Mouse (Mus musculus) CH12.LX (cell line): ENCODE measurements around the gene BC107364. TPM values are rescaled to one million over a fixed set of nuclear protein-coding genes. Genes with fewer than 3 reads are reported as not detected.

Experiments
- DNase-seq: peaks from one replicate; pipeline ENCODE4 v3.0.0-alpha.2; 2013; ENCODE audit errors: extremely low read depth
- H3K27ac ChIP-seq: 2 replicates; pipeline ENCODE4 v1.5.1; 2012; ENCODE audit warnings: low read depth, mild to moderate bottlenecking, control low read depth, moderate library complexity; ENCODE audit not compliant: insufficient read depth
- H3K27me3 ChIP-seq: replicated peaks from 2 replicates; pipeline ENCODE3; 2012; ENCODE audit warnings: inconsistent platforms
- H3K36me3 ChIP-seq, 2 experiments: replicated peaks in 1 of 2; 2 replicates each; pipeline versions ENCODE3 to v1.6.1; 2012; ENCODE audit warnings: inconsistent platforms in 1 of 2, low read length in 1 of 2, mild to moderate bottlenecking in 1 of 2, mixed read lengths in 1 of 2, moderate library complexity in 1 of 2; ENCODE audit not compliant: control insufficient read depth in 1 of 2, insufficient read depth in 1 of 2
- H3K4me1 ChIP-seq, 2 experiments: 2 replicates each; pipeline ENCODE4 v1.6.1; 2012; ENCODE audit warnings: inconsistent platforms in 1 of 2, moderate library complexity in 1 of 2; ENCODE audit not compliant: insufficient read depth in 2 of 2, control insufficient read depth in 1 of 2
- H3K4me2 ChIP-seq: 2 replicates; pipeline ENCODE4 v1.6.1; 2012; ENCODE audit warnings: low read depth, mild to moderate bottlenecking, control low read depth; ENCODE audit not compliant: poor library complexity, insufficient read depth, severe bottlenecking
- H3K4me3 ChIP-seq, 3 experiments: fragments of 150-350 bp in 1 of 3; sonication (generic) in 1 of 3; replicated peaks in 1 of 3; 2 replicates each; pipeline versions ENCODE3 to v1.5.1; 2011 to 2012; ENCODE audit warnings: low read depth in 2 of 3, low read length in 2 of 3, mild to moderate bottlenecking in 2 of 3, moderate library complexity in 2 of 3, control low read depth in 1 of 3, improper control_type of control experiment in 1 of 3, inconsistent platforms in 1 of 3, mixed read lengths in 1 of 3; ENCODE audit not compliant: poor library complexity in 1 of 3
- H3K79me2 ChIP-seq: replicated peaks from 2 replicates; pipeline ENCODE4 v1.6.1; 2012; ENCODE audit warnings: mild to moderate bottlenecking, moderate library complexity; ENCODE audit not compliant: control insufficient read depth, poor library complexity, insufficient read depth, severe bottlenecking; ENCODE audit errors: extremely low read depth
- H3K9ac ChIP-seq: 2 replicates; pipeline ENCODE4 v1.6.1; 2012; ENCODE audit warnings: low read depth, mild to moderate bottlenecking, control low read depth, moderate library complexity; ENCODE audit not compliant: insufficient read depth
- H3K9me3 ChIP-seq: replicated peaks from 2 replicates; pipeline ENCODE3; 2012; ENCODE audit warnings: low read length, inconsistent platforms, mixed read lengths
- CHD1 ChIP-seq: IDR thresholded peaks from 2 replicates; pipeline ENCODE4 v1.6.1; 2012; ENCODE audit warnings: low read depth, low read length, improper control_type of control experiment, inconsistent platforms
- E2F4 ChIP-seq: IDR thresholded peaks from 2 replicates; pipeline ENCODE4 v1.6.1; 2011; ENCODE audit warnings: low read depth, low read length, improper control_type of control experiment; ENCODE audit not compliant: insufficient replicate concordance
- ELF1 ChIP-seq: IDR thresholded peaks from 2 replicates; pipeline ENCODE4 v1.6.1; 2014; ENCODE audit warnings: low read depth, mild to moderate bottlenecking, inconsistent platforms, low read length, improper control_type of control experiment
- HCFC1 ChIP-seq: IDR thresholded peaks from 2 replicates; pipeline ENCODE4 v1.6.1; 2012; ENCODE audit warnings: low read depth, mild to moderate bottlenecking, inconsistent platforms, low read length, improper control_type of control experiment
- IRF4 ChIP-seq: IDR thresholded peaks from 2 replicates; pipeline ENCODE4 v1.6.1; 2014; ENCODE audit warnings: low read depth, mild to moderate bottlenecking, inconsistent platforms, low read length, improper control_type of control experiment
- JUND ChIP-seq: conservative IDR thresholded peaks from 2 replicates; pipeline ENCODE4 v1.6.1; 2011; ENCODE audit warnings: low read depth, low read length, improper control_type of control experiment
- KAT2A ChIP-seq: IDR thresholded peaks from 2 replicates; pipeline ENCODE4 v1.6.1; 2012; ENCODE audit warnings: low read length, improper control_type of control experiment, inconsistent platforms; ENCODE audit not compliant: insufficient replicate concordance
- MAFK ChIP-seq: IDR thresholded peaks from 2 replicates; pipeline ENCODE4 v1.6.1; 2011; ENCODE audit warnings: low read length, improper control_type of control experiment; ENCODE audit not compliant: insufficient replicate concordance
- MAZ ChIP-seq: IDR thresholded peaks from 2 replicates; pipeline ENCODE4 v1.6.1; 2012; ENCODE audit warnings: low read depth, mild to moderate bottlenecking, inconsistent platforms, low read length, improper control_type of control experiment, moderate library complexity
- MYC ChIP-seq: IDR thresholded peaks from 2 replicates; pipeline ENCODE4 v1.6.1; 2011; ENCODE audit warnings: low read depth, mild to moderate bottlenecking, improper control_type of control experiment, low read length
- NRF1 ChIP-seq: IDR thresholded peaks from 2 replicates; pipeline ENCODE4 v1.6.1; 2014; ENCODE audit warnings: low read depth, mild to moderate bottlenecking, inconsistent platforms, low read length, improper control_type of control experiment, moderate library complexity
- PAX5 ChIP-seq: IDR thresholded peaks from 2 replicates; pipeline ENCODE4 v1.6.1; 2012; ENCODE audit warnings: low read length, inconsistent platforms, mixed read lengths
- POLR2AphosphoS2 ChIP-seq: IDR thresholded peaks from 2 replicates; pipeline ENCODE4 v1.6.1; 2011; ENCODE audit warnings: low read depth, low read length, improper control_type of control experiment
- RAD21 ChIP-seq: IDR thresholded peaks from 2 replicates; pipeline ENCODE4 v1.6.1; 2011; ENCODE audit warnings: low read depth, mild to moderate bottlenecking, low read length, improper control_type of control experiment, moderate library complexity
- SIN3A ChIP-seq: IDR thresholded peaks from 2 replicates; pipeline ENCODE4 v1.6.1; 2012; ENCODE audit warnings: low read length, improper control_type of control experiment, inconsistent platforms
- SMC3 ChIP-seq: IDR thresholded peaks from 2 replicates; pipeline ENCODE4 v1.6.1; 2011; ENCODE audit warnings: low read depth, low read length, improper control_type of control experiment
- TBP ChIP-seq: conservative IDR thresholded peaks from 2 replicates; pipeline ENCODE4 v1.6.1; 2011; ENCODE audit warnings: low read depth, low read length, improper control_type of control experiment
- UBTF ChIP-seq: IDR thresholded peaks from 2 replicates; pipeline ENCODE4 v1.6.1; 2012; ENCODE audit warnings: low read depth, mild to moderate bottlenecking, inconsistent platforms, low read length, improper control_type of control experiment, moderate library complexity
- ZMIZ1 ChIP-seq: IDR thresholded peaks from 2 replicates; pipeline ENCODE4 v1.6.1; 2012; ENCODE audit warnings: low read depth, mild to moderate bottlenecking, inconsistent platforms, low read length, improper control_type of control experiment
- dilution Hi-C: fragments of 300-500 bp; cut with MboI; formaldehyde crosslinking; loops from 2 replicates; pipeline ENCODE4 v1.14.3; 2020; ENCODE audit warnings: low sequenced_read_pairs; ENCODE audit not compliant: extremely low pct_unique_long_range_greater_than_20kb, extremely low pct_ligation_motif_present
- in situ Hi-C: fragments of 300-500 bp; cut with MboI; formaldehyde crosslinking; loops from 3 replicates; pipeline ENCODE4 v1.14.3; 2019; ENCODE audit warnings: low sequenced_read_pairs, low pct_ligation_motif_present, low pct_unique_long_range_greater_than_20kb, mixed read lengths
- polyA plus RNA-seq: library from polyadenylated mRNA; unstranded; fragments of >175 nt; gene quantifications from 2 replicates; pipeline ENCODE4 v1.2.1, GENCODE M21; 2012; ENCODE audit warnings: low read depth; ENCODE audit not compliant: insufficient read length
- total RNA-seq, 2 experiments: library from RNA; depleted of rRNA; stranded (reverse); fragments of 300-350 nt in 1 of 2; fragments of >200 nt in 1 of 2; gene quantifications; 2 replicates each; pipeline ENCODE4 v1.2.3; 2012 to 2014

Gene BC107364
- total and polyA plus RNA-seq, 3 experiments: 0.13 TPM; not detected in 2

DNA sequence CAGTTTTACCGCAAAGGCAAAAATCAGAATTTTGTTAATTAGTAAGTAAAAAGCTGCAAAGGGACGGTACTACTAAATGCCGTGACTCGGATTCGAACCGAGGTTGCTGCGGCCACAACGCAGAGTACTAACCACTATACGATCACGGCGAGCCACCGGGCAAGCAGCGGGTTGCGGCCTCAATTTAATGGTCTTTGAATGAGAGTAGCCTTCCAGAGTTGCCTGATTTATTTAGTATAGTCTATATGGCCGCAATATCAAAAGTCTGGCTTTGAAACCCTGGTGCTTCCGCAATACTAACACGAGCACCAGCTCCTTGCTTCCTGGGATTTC, 48.1 kb upstream of the BC107364 start:
- dilution Hi-C loops: no loop called here
- Histone ChIP-seq H3K4me1 (peaks cover 0 to 18% of the 10 kb centered on the region in 2 experiments; a peak in 1 of 4 replicates), H3K79me2 (no peaks in the 10 kb centered on the region), H3K4me3 (peak overlapping the region; percentile 73 to 98 (median 81)), H3K9ac (peak overlapping the region; percentile 87), H3K36me3 (no peaks in the 10 kb centered on the region), H3K27ac (peak overlapping the region; percentile 77; the same call in 1 of the 2 replicates), H3K9me3 (no peaks in the 10 kb centered on the region), H3K27me3 (peaks cover 3% of the 10 kb centered on the region), H3K4me2 (peak overlapping the region; percentile 69)
- in situ Hi-C loops: loop anchor here (10.0 kb wide), 1 partner anchor 175 kb away; no protein-coding TSS in a partner anchor
- TF ChIP-seq KAT2A: peak; percentile 83; the same call in 1 of the 2 replicates
- TF ChIP-seq MAFK: peak; percentile 97
- TF ChIP-seq E2F4: 0 out of 2 replicates have a peak, but pooled peaks have one; percentile 54
- peak; percentile 58; the same call in 1 of the 2 replicates for TF ChIP-seq SIN3A
- TF ChIP-seq POLR2AphosphoS2: no peak
- peak; percentile 73; the same call in 1 of the 2 replicates for TF ChIP-seq CHD1
- TF ChIP-seq ZMIZ1: no peak
- no peak for TF ChIP-seq RAD21
- peak; percentile 93 for TF ChIP-seq ELF1
- peak; percentile 68 for TF ChIP-seq NRF1
- TF ChIP-seq TBP: peak; percentile 99
- DNase-seq: peak; percentile 88

DNA sequence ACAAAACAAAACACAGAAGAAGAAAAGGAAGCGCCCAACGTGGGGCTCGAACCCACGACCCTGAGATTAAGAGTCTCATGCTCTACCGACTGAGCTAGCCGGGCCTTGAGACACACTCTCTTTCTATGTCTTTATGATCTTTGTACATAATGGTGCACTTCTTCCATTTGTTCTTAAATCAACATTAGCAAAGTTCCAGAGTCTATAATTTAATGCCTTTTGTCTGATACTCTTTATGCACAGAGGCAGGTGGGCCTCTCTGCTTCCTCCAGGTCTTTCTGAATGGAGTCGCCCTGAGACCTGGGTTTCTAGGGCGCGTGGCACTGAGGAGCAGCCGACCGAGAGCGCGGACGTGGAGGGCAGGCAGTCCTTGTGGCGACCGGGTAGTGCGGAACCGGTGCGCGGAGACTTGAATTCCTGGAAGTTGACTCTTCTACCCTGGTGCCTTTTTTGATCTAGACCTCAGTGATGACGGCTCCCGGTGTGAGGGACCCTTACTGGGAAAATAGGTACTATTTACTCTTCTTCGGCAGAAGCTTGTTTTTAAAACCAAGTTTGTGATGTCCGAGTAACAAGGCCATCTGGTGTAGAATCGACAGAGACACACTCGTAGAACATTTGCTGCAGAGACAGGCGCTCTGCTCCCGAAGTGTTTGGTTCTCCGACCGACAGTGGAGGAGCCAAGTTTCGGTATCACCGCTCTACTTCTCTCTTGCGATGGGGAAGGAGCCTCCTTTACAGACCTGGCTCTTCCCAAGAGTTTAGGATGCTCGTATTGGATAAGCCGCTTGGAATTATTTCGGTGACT, 47.6 kb upstream of the BC107364 start:
- Histone ChIP-seq H3K9ac (peak overlapping the region; percentile 85), H3K9me3 (no peaks in the 10 kb centered on the region), H3K27me3 (peaks cover 3% of the 10 kb centered on the region), H3K4me1 (peaks cover 0 to 18% of the 10 kb centered on the region in 2 experiments; a peak in 1 of 4 replicates), H3K79me2 (no peaks in the 10 kb centered on the region), H3K27ac (peak overlapping the region; percentile 63), H3K4me2 (peak overlapping the region; percentile 37), H3K4me3 (peak overlapping the region; percentile 73 to 98 (median 81)), H3K36me3 (no peaks in the 10 kb centered on the region)
- TF ChIP-seq MYC (peak; percentile 52; the same call in 1 of the 2 replicates), CHD1 (peak; percentile 92; the same call in 1 of the 2 replicates), HCFC1 (0 out of 2 replicates have a peak, but pooled peaks have one; percentile 10), MAFK (peak; percentile 98), NRF1 (peak; percentile 67), UBTF (peak; percentile 77; the same call in 1 of the 2 replicates), IRF4 (no peak), SMC3 (no peak), ELF1 (peak; percentile 97), TBP (peak; percentile 100), E2F4 (peak; percentile 84; the same call in 1 of the 2 replicates), JUND (peak; percentile 56; the same call in 1 of the 2 replicates), MAZ (0 out of 2 replicates have a peak, but pooled peaks have one; percentile 39), PAX5 (no peak), KAT2A (peak; percentile 81; the same call in 1 of the 2 replicates)
- peak; percentile 83 for DNase-seq
- dilution Hi-C loops (no loop called here), in situ Hi-C loops (loop anchor here (10.0 kb wide), 1 partner anchor 175 kb away; no protein-coding TSS in a partner anchor)
